Mouse (Mus musculus): ENCODE measurements around the gene Sun2. TPM values are rescaled to one million over a fixed set of nuclear protein-coding genes. Genes with fewer than 3 reads are reported as not detected.

The Sun2 gene
- total RNA-seq, 2 experiments from 2014 or later: 26.3 to 43.4 TPM

- DNase-seq (ENCODE audit: low spot score in 2 of 2): no peak
- intact Hi-C loops (cut with DNase I): loop anchor here (10.0 kb wide), 1 partner anchor 252 kb away; the partner anchor contains the start of gene Pdgfb
These were observed 20.7 kb upstream of the Sun2 start for GRCm38 (mm10) chr15:79763001-79763400.

- peak in 1 of 2 experiments; percentile 75 for DNase-seq (ENCODE audit: low spot score in 2 of 2)
- intact Hi-C loops (cut with DNase I): loop anchor here (10.0 kb wide), 1 partner anchor 254 kb away; the partner anchor contains the start of gene Pdgfb
These were observed 18.6 kb upstream of the Sun2 start for GRCm38 (mm10) chr15:79760956-79761355.

GRCm38 (mm10) chr15:79757118-79757517 lies 14.8 kb upstream of the Sun2 start:
- no peak for DNase-seq (ENCODE audit: low spot score in 2 of 2)
- intact Hi-C loops (cut with DNase I): loop anchor here (2.0 kb wide), 1 partner anchor 18 kb away; no protein-coding TSS in a partner anchor

- peak; percentile 55 to 86 for DNase-seq (ENCODE audit: low spot score in 2 of 2)
These were observed 13.8 kb upstream of the Sun2 start for GRCm38 (mm10) chr15:79755977-79756625.

GRCm38 (mm10) chr15:79755176-79755575 lies 12.8 kb upstream of the Sun2 start:
- intact Hi-C loops (cut with DNase I): no loop called here
- DNase-seq (ENCODE audit: low spot score in 2 of 2): no peak

More at GRCm38 (mm10) chr15:79755977-79756625, 13.8 kb upstream of the Sun2 start:
- intact Hi-C loops (cut with DNase I): loop anchor here (2.0 kb wide), 1 partner anchor 19 kb away; no protein-coding TSS in a partner anchor

- intact Hi-C loops (cut with DNase I): loop anchor here (2.0 to 5.0 kb wide), 5 partner anchors 77 to 323 kb away; no protein-coding TSS in a partner anchor
These were observed 11.5 kb upstream of the Sun2 start for GRCm38 (mm10) chr15:79753873-79754272.

GRCm38 (mm10) chr15:79753420-79753752 lies 11.1 kb upstream of the Sun2 start:
- intact Hi-C loops (cut with DNase I): loop anchor here (2.0 to 5.0 kb wide), 5 partner anchors 77 to 324 kb away; no protein-coding TSS in a partner anchor
- DNase-seq (ENCODE audit: low spot score in 2 of 2): no peak

More at GRCm38 (mm10) chr15:79753873-79754272, 11.5 kb upstream of the Sun2 start:
- no peak for DNase-seq (ENCODE audit: low spot score in 2 of 2)

GRCm38 (mm10) chr15:79752742-79753419 lies 10.5 kb upstream of the Sun2 start:
- peak; percentile 77 to 86 for DNase-seq (ENCODE audit: low spot score in 2 of 2)
- intact Hi-C loops (cut with DNase I): loop anchor here (2.0 to 5.0 kb wide), 5 partner anchors 78 to 324 kb away; no protein-coding TSS in a partner anchor

- DNase-seq (ENCODE audit: low spot score in 2 of 2): no peak
- intact Hi-C loops (cut with DNase I): loop anchor here (2.0 to 5.0 kb wide), 5 partner anchors 79 to 326 kb away; no protein-coding TSS in a partner anchor
These were observed 9.4 kb upstream of the Sun2 start for GRCm38 (mm10) chr15:79751772-79752171.

GRCm38 (mm10) chr15:79750266-79750665 lies 7.9 kb upstream of the Sun2 start:
- no peak for DNase-seq (ENCODE audit: low spot score in 2 of 2)
- intact Hi-C loops (cut with DNase I): loop anchor here (5.0 kb wide), 3 partner anchors 132 to 327 kb away; no protein-coding TSS in a partner anchor

- intact Hi-C loops (cut with DNase I): no loop called here
- no peak for DNase-seq (ENCODE audit: low spot score in 2 of 2)
These were observed 6.8 kb upstream of the Sun2 start for GRCm38 (mm10) chr15:79749162-79749561.

- DNase-seq (ENCODE audit: low spot score in 2 of 2): no peak
- intact Hi-C loops (cut with DNase I): no loop called here
These were observed 5.7 kb upstream of the Sun2 start for GRCm38 (mm10) chr15:79747998-79748397.

- intact Hi-C loops (cut with DNase I): no loop called here
- no peak for DNase-seq (ENCODE audit: low spot score in 2 of 2)
These were observed 3.5 kb upstream of the Sun2 start for GRCm38 (mm10) chr15:79745883-79746282.

GRCm38 (mm10) chr15:79745312-79745711 lies 3.0 kb upstream of the Sun2 start:
- intact Hi-C loops (cut with DNase I): no loop called here
- no peak for DNase-seq (ENCODE audit: low spot score in 2 of 2)

- no peak for DNase-seq (ENCODE audit: low spot score in 2 of 2)
- intact Hi-C loops (cut with DNase I): no loop called here
These were observed 2.4 kb upstream of the Sun2 start for GRCm38 (mm10) chr15:79744742-79745141.

GRCm38 (mm10) chr15:79744001-79744400 lies 1.7 kb upstream of the Sun2 start:
- DNase-seq (ENCODE audit: low spot score in 2 of 2): no peak
- intact Hi-C loops (cut with DNase I): no loop called here

- intact Hi-C loops (cut with DNase I): no loop called here
- DNase-seq (ENCODE audit: low spot score in 2 of 2): no peak
These were observed 329 bp upstream of the Sun2 start for GRCm38 (mm10) chr15:79742706-79743023.

- DNase-seq (ENCODE audit: low spot score in 2 of 2): no peak
- intact Hi-C loops (cut with DNase I): no loop called here
These were observed 1.0 kb downstream of the Sun2 start for GRCm38 (mm10) chr15:79741173-79741858.

GRCm38 (mm10) chr15:79740739-79741138 lies 1.6 kb downstream of the Sun2 start:
- DNase-seq (ENCODE audit: low spot score in 2 of 2): no peak
- intact Hi-C loops (cut with DNase I): no loop called here

GRCm38 (mm10) chr15:79734311-79734710 lies 8.0 kb downstream of the Sun2 start:
- intact Hi-C loops (cut with DNase I): no loop called here
- no peak for DNase-seq (ENCODE audit: low spot score in 2 of 2)

Measured in left cerebral cortex, postnatal 25 days (tissue).